Mouse (Mus musculus) liver, postnatal 0 days (tissue): Measurements from ENCODE around the gene Endov.

Experiments
- CTCF ChIP-seq: sonication (generic); IDR thresholded peaks from 2 replicates; pipeline ENCODE4 v1.5.1; 2016; ENCODE audit warnings: antibody characterized with exemption, low read depth
- EP300 ChIP-seq: IDR thresholded peaks from 2 replicates; pipeline ENCODE4 v1.6.1; 2016; ENCODE audit warnings: antibody characterized with exemption, low read depth, mild to moderate bottlenecking

GRCm38 (mm10) chr11:119542886-119543285 is 51.7 kb downstream of the Endov start:
- TF ChIP-seq CTCF (no peak), EP300 (no peak)
